Mouse (Mus musculus): ENCODE data around the gene Itih5.

DNA sequence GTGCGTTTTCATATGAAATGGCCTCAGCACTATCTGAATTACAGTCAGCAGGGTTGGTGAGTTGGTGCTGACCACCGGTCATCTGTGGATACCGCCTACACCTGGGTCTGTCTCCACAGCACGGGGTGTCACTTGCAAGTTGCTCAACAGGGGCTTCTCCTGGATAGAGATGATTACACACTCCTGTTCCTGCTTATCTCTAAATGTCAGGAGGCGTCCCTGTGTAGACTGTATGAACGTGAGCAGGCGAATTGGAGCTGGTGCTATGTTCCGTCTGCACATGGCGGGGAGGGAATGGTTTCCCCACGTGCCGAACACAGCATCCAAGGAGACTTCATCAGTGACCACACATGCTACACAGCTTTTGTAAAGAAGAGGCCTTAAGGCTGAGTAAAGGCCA, 13.9 kb downstream of the Itih5 start:
- no peak for TF ChIP-seq CTCF (IDR thresholded peaks at IDR 0.05; ENCODE audit: low read depth)
- TF ChIP-seq EP300 (IDR thresholded peaks at IDR 0.05; ENCODE audit: low read depth) = no peak

Measured in liver, postnatal 0 days (tissue).